Comparison of ENCODE assay signal across 8 mouse cellular contexts in genomic region chr3:89300071-89300470, GRCm38 (mm10). TPM values are rescaled to one million over a fixed set of nuclear protein-coding genes. Genes with fewer than 3 reads are reported as not detected.
DNase-seq lines count a peak whose midpoint lies in the region; ATAC-seq and TF ChIP-seq lines count a peak whose summit lies in the region.

No protein-coding gene starts in this region.

- TF ChIP-seq CTCF in layer of hippocampus, adult 2 months (conservative IDR thresholded peaks at IDR 0.05): no peak
- no peak for TF ChIP-seq CTCF in cerebellum, adult 2 months (IDR thresholded peaks at IDR 0.05; ENCODE audit: borderline replicate concordance, insufficient read depth, low read depth, low read length)

- H3K4me1 ChIP-seq in hindbrain, embryonic 12.5 days: peaks cover 6% of the 10 kb centered on the region
- H3K4me1 ChIP-seq in limb, embryonic 13.5 days: peaks cover 19% of the 10 kb centered on the region
- H3K4me1 ChIP-seq in neural tube, embryonic 15.5 days: peaks cover 10% of the 10 kb centered on the region
- H3K4me1 ChIP-seq in cerebellum, adult 2 months (ENCODE audit: control insufficient read depth, insufficient read depth, low read length): no peaks in the 10 kb centered on the region

- no peaks in the 10 kb centered on the region for H3K36me3 ChIP-seq in hindbrain, embryonic 12.5 days
- H3K36me3 ChIP-seq in limb, embryonic 13.5 days: no peaks in the 10 kb centered on the region
- H3K36me3 ChIP-seq in neural tube, embryonic 15.5 days: no peaks in the 10 kb centered on the region

- H3K4me3 ChIP-seq in layer of hippocampus, adult 2 months: peak overlapping the region; percentile 46; the same call in 1 of the 2 replicates
- no peak overlapping the region for H3K4me3 ChIP-seq in hindbrain, embryonic 12.5 days
- peak overlapping the region; percentile 33 for H3K4me3 ChIP-seq in limb, embryonic 13.5 days
- peak overlapping the region; percentile 9 for H3K4me3 ChIP-seq in neural tube, embryonic 15.5 days (replicated peaks)
- no peak overlapping the region for H3K4me3 ChIP-seq in cerebellum, adult 2 months (replicated peaks; ENCODE audit: insufficient read depth, low read depth, low read length)

- H3K9ac ChIP-seq in hindbrain, embryonic 12.5 days: no peak overlapping the region
- H3K9ac ChIP-seq in limb, embryonic 13.5 days: peak overlapping the region; percentile 53
- H3K9ac ChIP-seq in neural tube, embryonic 15.5 days (replicated peaks): no peak overlapping the region

- no peaks in the 10 kb centered on the region for H3K9me3 ChIP-seq in hindbrain, embryonic 12.5 days (replicated peaks)
- H3K9me3 ChIP-seq in limb, embryonic 13.5 days: no peaks in the 10 kb centered on the region
- H3K9me3 ChIP-seq in neural tube, embryonic 15.5 days (replicated peaks): no peaks in the 10 kb centered on the region

- H3K4me2 ChIP-seq in hindbrain, embryonic 12.5 days (replicated peaks): peak overlapping the region; percentile 45
- H3K4me2 ChIP-seq in limb, embryonic 13.5 days (replicated peaks): peak overlapping the region; percentile 64
- peak overlapping the region; percentile 46 for H3K4me2 ChIP-seq in neural tube, embryonic 15.5 days

- 0 out of 2 replicates have a peak overlapping the region, but pooled peaks have one; percentile 43 for H3K27ac ChIP-seq in layer of hippocampus, adult 2 months
- H3K27ac ChIP-seq in hindbrain, embryonic 12.5 days: no peak overlapping the region
- H3K27ac ChIP-seq in limb, embryonic 13.5 days: no peak overlapping the region
- H3K27ac ChIP-seq in neural tube, embryonic 15.5 days (replicated peaks): no peak overlapping the region
- H3K27ac ChIP-seq in cerebellum, adult 2 months (ENCODE audit: insufficient read depth, low read length): no peak overlapping the region

- peaks cover 27% of the 10 kb centered on the region for H3K27me3 ChIP-seq in hindbrain, embryonic 12.5 days
- no peaks in the 10 kb centered on the region for H3K27me3 ChIP-seq in limb, embryonic 13.5 days
- 0 out of 2 replicates have a peak, but pooled peaks cover 4% of the 10 kb centered on the region for H3K27me3 ChIP-seq in neural tube, embryonic 15.5 days (replicated peaks)
- no peaks in the 10 kb centered on the region for H3K27me3 ChIP-seq in cerebellum, adult 2 months (ENCODE audit: control insufficient read depth, insufficient read depth, low read length)

- DNase-seq in layer of hippocampus, adult 2 months (ENCODE audit: low spot score in 2 of 2): no peak
- DNase-seq in layer of hippocampus, adult 9-11 months: no peak
- DNase-seq in MN1 (ENCODE audit: low spot score): no peak
- DNase-seq in cerebellum, adult 2 months: no peak
- no peak for DNase-seq in cerebellum, postnatal 25 days

- no peak for ATAC-seq in hindbrain, embryonic 12.5 days (ENCODE audit: low FRiP score)
- ATAC-seq in limb, embryonic 13.5 days (ENCODE audit: low FRiP score, low read depth): no peak
- ATAC-seq in neural tube, embryonic 15.5 days (ENCODE audit: low FRiP score): no peak

- no peak for TF ChIP-seq POLR2A in cerebellum, adult 2 months (IDR thresholded peaks at IDR 0.05; ENCODE audit: borderline replicate concordance, insufficient read depth, low read length)

- 57% methylated on average over 1 of the region's 1 CpGs for WGBS in hindbrain, embryonic 12.5 days
- 36% methylated on average over 1 of the region's 1 CpGs for WGBS in limb, embryonic 13.5 days
- 56% methylated on average over 1 of the region's 1 CpGs for WGBS in neural tube, embryonic 15.5 days
- WGBS in cerebellum, adult 2 months: 59% methylated on average over 1 of the region's 1 CpGs

RNA-seq across cellular contexts. Expression of gene Efna1, which starts 19.1 kb away (rescaled TPM):
- total RNA-seq in layer of hippocampus, adult 2 months (2021): 1 to 10 TPM; 7.6 to 7.9 TPM
- 14.3 and 15.4 TPM in 2 replicates for polyA plus RNA-seq in hindbrain, embryonic 12.5 days (2016; fragmentation: Nextera tagmentation; extraction: Ambion mirVana)
- 44.0 and 46.2 TPM in 2 replicates for polyA plus RNA-seq in limb, embryonic 13.5 days (2015; fragmentation: Nextera tagmentation; extraction: Ambion mirVana)
- polyA plus RNA-seq in neural tube, embryonic 15.5 days (2015; fragmentation: Nextera tagmentation; extraction: Ambion mirVana): 9.7 and 16.5 TPM in 2 replicates
- polyA plus RNA-seq in cerebellum, adult 2 months (2012; rRNA removed): 14.2 and 14.7 TPM in 2 replicates

RNA-seq across cellular contexts. Expression of gene Efna3, which starts 22.7 kb away (rescaled TPM):
- 10 to 100 TPM; 65.5 to 76.3 TPM for total RNA-seq in layer of hippocampus, adult 2 months (2021)
- 21.7 and 22.2 TPM in 2 replicates for polyA plus RNA-seq in hindbrain, embryonic 12.5 days (2016; fragmentation: Nextera tagmentation; extraction: Ambion mirVana)
- 27.4 and 30.6 TPM in 2 replicates for polyA plus RNA-seq in limb, embryonic 13.5 days (2015; fragmentation: Nextera tagmentation; extraction: Ambion mirVana)
- polyA plus RNA-seq in neural tube, embryonic 15.5 days (2015; fragmentation: Nextera tagmentation; extraction: Ambion mirVana): 95.8 and 107 TPM in 2 replicates
- polyA plus RNA-seq in cerebellum, adult 2 months (2012; rRNA removed): 31.9 and 37.0 TPM in 2 replicates

RNA-seq across cellular contexts. Expression of gene Slc50a1, which starts 29.7 kb away (rescaled TPM):
- 10 to 100 TPM; 46.3 to 58.9 TPM for total RNA-seq in layer of hippocampus, adult 2 months (2021)
- polyA plus RNA-seq in hindbrain, embryonic 12.5 days (2016; fragmentation: Nextera tagmentation; extraction: Ambion mirVana): 44.9 and 46.8 TPM in 2 replicates
- 85.5 and 88.8 TPM in 2 replicates for polyA plus RNA-seq in limb, embryonic 13.5 days (2015; fragmentation: Nextera tagmentation; extraction: Ambion mirVana)
- polyA plus RNA-seq in neural tube, embryonic 15.5 days (2015; fragmentation: Nextera tagmentation; extraction: Ambion mirVana): 40.9 and 49.3 TPM in 2 replicates
- 122 and 127 TPM in 2 replicates for polyA plus RNA-seq in cerebellum, adult 2 months (2012; rRNA removed)

RNA-seq across cellular contexts. Expression of gene Efna4, which starts 37.8 kb away (rescaled TPM):
- under 1 TPM; 0.61 to 0.96 TPM for total RNA-seq in layer of hippocampus, adult 2 months (2021)
- 20.5 and 21.4 TPM in 2 replicates for polyA plus RNA-seq in hindbrain, embryonic 12.5 days (2016; fragmentation: Nextera tagmentation; extraction: Ambion mirVana)
- polyA plus RNA-seq in limb, embryonic 13.5 days (2015; fragmentation: Nextera tagmentation; extraction: Ambion mirVana): 49.0 and 51.6 TPM in 2 replicates
- 3.0 and 5.9 TPM in 2 replicates for polyA plus RNA-seq in neural tube, embryonic 15.5 days (2015; fragmentation: Nextera tagmentation; extraction: Ambion mirVana)
- 0.36 and 0.64 TPM in 2 replicates for polyA plus RNA-seq in cerebellum, adult 2 months (2012; rRNA removed)

RNA-seq across cellular contexts. Expression of gene Dpm3, which starts 40.9 kb away (rescaled TPM):
- total RNA-seq in layer of hippocampus, adult 2 months (2021): 10 to 100 TPM; 51.2 to 61.0 TPM
- polyA plus RNA-seq in hindbrain, embryonic 12.5 days (2016; fragmentation: Nextera tagmentation; extraction: Ambion mirVana): 63.9 and 86.7 TPM in 2 replicates
- polyA plus RNA-seq in limb, embryonic 13.5 days (2015; fragmentation: Nextera tagmentation; extraction: Ambion mirVana): 120 and 126 TPM in 2 replicates
- 85.0 and 95.8 TPM in 2 replicates for polyA plus RNA-seq in neural tube, embryonic 15.5 days (2015; fragmentation: Nextera tagmentation; extraction: Ambion mirVana)
- 212 and 218 TPM in 2 replicates for polyA plus RNA-seq in cerebellum, adult 2 months (2012; rRNA removed)

Comparison
In these comparisons a context has a peak if more than half of its experiments do, and no peak if none do; other contexts are left out.
1. H3K4me3 ChIP-seq: peak in layer of hippocampus, adult 2 months (single experiment), limb, embryonic 13.5 days (single experiment) and neural tube, embryonic 15.5 days (single experiment); none in hindbrain, embryonic 12.5 days (single experiment) and cerebellum, adult 2 months (single experiment).
2. Peak in every context shown above with its lines, with median percentiles within 50 percentile points of each other: H3K4me2 ChIP-seq.